Mouse (Mus musculus) ovary, postnatal 36 days (tissue): ENCODE measurements at regions not wholly inside any gene's neighbourhood (a gene's known extent, or its start where the extent isn't known, plus 50 kb on each side); places are given as distances from the start of the nearest gene placed in this dataset.

ENCODE experiments used
- DNase-seq: peaks from one replicate; pipeline ENCODE4 v3.0.0; 2022; ENCODE audit warnings: low spot score, mixed read lengths

GRCm38 (mm10) chr16:50847693-50848092, 256.7 kb upstream of the Ccdc54 start:
- DNase-seq = no peak

- no peak for DNase-seq
These were observed 255.6 kb upstream of the Ccdc54 start for GRCm38 (mm10) chr16:50846505-50846904.

- peak; percentile 60 for DNase-seq
These were observed 251.0 kb upstream of the Ccdc54 start for GRCm38 (mm10) chr16:50841677-50842580.

- no peak for DNase-seq
These were observed 250.3 kb upstream of the Ccdc54 start for GRCm38 (mm10) chr16:50841205-50841604.

- DNase-seq = no peak
These were observed 248.7 kb upstream of the Ccdc54 start for GRCm38 (mm10) chr16:50839665-50840064.

- DNase-seq = no peak
These were observed 246.5 kb upstream of the Ccdc54 start for GRCm38 (mm10) chr16:50837416-50837815.

GRCm38 (mm10) chr16:50836457-50836856, 245.5 kb upstream of the Ccdc54 start:
- no peak for DNase-seq

- DNase-seq = no peak
These were observed 242.4 kb upstream of the Ccdc54 start for GRCm38 (mm10) chr16:50833357-50833756.

- DNase-seq = no peak
These were observed 231.4 kb upstream of the Ccdc54 start for GRCm38 (mm10) chr16:50822352-50822751.

- DNase-seq = no peak
These were observed 223.7 kb upstream of the Ccdc54 start for GRCm38 (mm10) chr16:50814626-50815025.

GRCm38 (mm10) chr16:50799145-50799794, 208.3 kb upstream of the Ccdc54 start:
- peak; percentile 62 for DNase-seq

- no peak for DNase-seq
These were observed 207.1 kb upstream of the Ccdc54 start for GRCm38 (mm10) chr16:50798095-50798494.

- DNase-seq = no peak
These were observed 202.0 kb upstream of the Ccdc54 start for GRCm38 (mm10) chr16:50792960-50793359.

- DNase-seq = no peak
These were observed 201.6 kb upstream of the Ccdc54 start for GRCm38 (mm10) chr16:50792506-50792905.

GRCm38 (mm10) chr16:50788702-50789101, 197.7 kb upstream of the Ccdc54 start:
- no peak for DNase-seq

- DNase-seq = no peak
These were observed 195.2 kb upstream of the Ccdc54 start for GRCm38 (mm10) chr16:50786199-50786598.

- no peak for DNase-seq
These were observed 194.4 kb upstream of the Ccdc54 start for GRCm38 (mm10) chr16:50785384-50785783.

GRCm38 (mm10) chr16:50784651-50785228, 193.8 kb upstream of the Ccdc54 start:
- no peak for DNase-seq

- DNase-seq = no peak
These were observed 193.1 kb upstream of the Ccdc54 start for GRCm38 (mm10) chr16:50783784-50784650.

GRCm38 (mm10) chr16:50783240-50783639, 192.3 kb upstream of the Ccdc54 start:
- no peak for DNase-seq

GRCm38 (mm10) chr16:50779030-50779784, 188.3 kb upstream of the Ccdc54 start:
- no peak for DNase-seq
